Mouse (Mus musculus) kidney, embryonic 15.5 days (tissue): ENCODE results near the gene Rec114. TPM values are rescaled to one million over a fixed set of nuclear protein-coding genes. Genes with fewer than 3 reads are reported as not detected.
A peak's percentile ranks its signal among the peaks of the same experiment; 100 is the strongest.

ENCODE experiments used
- ATAC-seq: fragments of 200-750 bp; cut with Nextera tagmentation; replicated peaks from 2 replicates; pipeline ENCODE4 v1.8.0; 2017; ENCODE audit warnings: moderate TSS enrichment; ENCODE audit not compliant: low FRiP score
- H3K27ac ChIP-seq: fragments of 300-500 bp; sonication (generic); 2 replicates; pipeline ENCODE4 v1.5.1; 2015; ENCODE audit warnings: mild to moderate bottlenecking, inconsistent platforms
- H3K27me3 ChIP-seq: fragments of 300-500 bp; sonication (generic); 2 replicates; pipeline ENCODE4 v1.6.1; 2015; ENCODE audit warnings: inconsistent platforms
- H3K36me3 ChIP-seq: fragments of 300-500 bp; sonication (generic); 2 replicates; pipeline ENCODE4 v1.6.1; 2015; ENCODE audit warnings: inconsistent platforms
- H3K4me1 ChIP-seq: fragments of 300-500 bp; sonication (generic); 2 replicates; pipeline ENCODE4 v1.6.1; 2015; ENCODE audit warnings: inconsistent platforms
- H3K4me2 ChIP-seq: fragments of 300-500 bp; sonication (generic); 2 replicates; pipeline ENCODE4 v1.6.1; 2015; ENCODE audit warnings: moderate library complexity, mild to moderate bottlenecking, inconsistent platforms
- H3K4me3 ChIP-seq: fragments of 300-500 bp; sonication (generic); replicated peaks from 2 replicates; pipeline ENCODE4 v1.5.1; 2015; ENCODE audit warnings: mild to moderate bottlenecking, inconsistent platforms
- H3K9ac ChIP-seq: fragments of 300-500 bp; sonication (generic); 2 replicates; pipeline ENCODE4 v1.6.1; 2015; ENCODE audit warnings: mild to moderate bottlenecking, inconsistent platforms
- H3K9me3 ChIP-seq: fragments of 300-500 bp; sonication (generic); replicated peaks from 2 replicates; pipeline ENCODE4 v1.6.1; 2016; ENCODE audit warnings: inconsistent platforms
- WGBS: fragments of 180-500 bp; shearing (Covaris S2); methylation state at CpG from one replicate; pipeline ENCODE4 v1.1.7; 2015; ENCODE audit warnings: mixed read lengths; 5-methylcytosine and 5-hydroxymethylcytosine counted together
- polyA plus RNA-seq: library from polyadenylated mRNA; unstranded; fragments of >200 nt; fragmentation: Nextera tagmentation; extraction: Ambion mirVana; gene quantifications from 2 replicates; pipeline ENCODE4 v1.2.1, GENCODE M21; 2015

The Rec114 gene
- polyA plus RNA-seq, 1 experiment from 2014 or later, result 2.5 TPM

- no peak for ATAC-seq
- no peaks in the 10 kb centered on the region for H3K9me3 ChIP-seq
- no peak overlapping the region for H3K4me2 ChIP-seq
- H3K4me3 ChIP-seq, result no peak overlapping the region
- no peaks in the 10 kb centered on the region for H3K4me1 ChIP-seq
- H3K27ac ChIP-seq, result no peak overlapping the region
- no peak overlapping the region for H3K9ac ChIP-seq
- H3K27me3 ChIP-seq, result no peaks in the 10 kb centered on the region
- peaks cover 65% of the 10 kb centered on the region for H3K36me3 ChIP-seq
- 91% methylated on average over 3 of the region's 3 CpGs for WGBS
These were observed 84.4 kb downstream of the Rec114 start for GRCm38 (mm10) chr9:58659331-58659730.

GRCm38 (mm10) chr9:58658596-58659309, 85.0 kb downstream of the Rec114 start:
- no peak overlapping the region for H3K27ac ChIP-seq

GRCm38 (mm10) chr9:58657735-58658512, 85.8 kb downstream of the Rec114 start:
- no peak overlapping the region for H3K27ac ChIP-seq
- no peak overlapping the region for H3K4me2 ChIP-seq
- no peak overlapping the region for H3K4me3 ChIP-seq
- WGBS, result 85% methylated on average over 5 of the region's 5 CpGs
- H3K4me1 ChIP-seq, result 0 out of 2 replicates have a peak, but pooled peaks cover 2% of the 10 kb centered on the region
- no peaks in the 10 kb centered on the region for H3K27me3 ChIP-seq
- peak; percentile 62; the same call in 1 of the 2 replicates for ATAC-seq
- no peaks in the 10 kb centered on the region for H3K9me3 ChIP-seq
- peaks cover 60% of the 10 kb centered on the region for H3K36me3 ChIP-seq
- no peak overlapping the region for H3K9ac ChIP-seq

More at GRCm38 (mm10) chr9:58658596-58659309, 85.0 kb downstream of the Rec114 start:
- H3K9me3 ChIP-seq, result no peaks in the 10 kb centered on the region
- H3K27me3 ChIP-seq, result no peaks in the 10 kb centered on the region
- H3K4me1 ChIP-seq, result no peaks in the 10 kb centered on the region
- no peak overlapping the region for H3K4me2 ChIP-seq
- no peak overlapping the region for H3K9ac ChIP-seq
- WGBS, result 85% methylated on average over 4 of the region's 4 CpGs
- H3K4me3 ChIP-seq, result no peak overlapping the region
- ATAC-seq, result no peak
- peaks cover 64% of the 10 kb centered on the region for H3K36me3 ChIP-seq

- Histone ChIP-seq H3K27ac (no peak overlapping the region), H3K27me3 (no peaks in the 10 kb centered on the region), H3K9ac (no peak overlapping the region), H3K36me3 (peaks cover 55% of the 10 kb centered on the region), H3K4me3 (no peak overlapping the region), H3K9me3 (no peaks in the 10 kb centered on the region), H3K4me2 (no peak overlapping the region), H3K4me1 (0 out of 2 replicates have a peak, but pooled peaks cover 2% of the 10 kb centered on the region)
- ATAC-seq, result no peak
- 94% methylated on average over 2 of the region's 2 CpGs for WGBS
These were observed 86.9 kb downstream of the Rec114 start for GRCm38 (mm10) chr9:58656824-58657223.

- H3K4me2 ChIP-seq, result no peak overlapping the region
- no peak overlapping the region for H3K9ac ChIP-seq
- peaks cover 57% of the 10 kb centered on the region for H3K36me3 ChIP-seq
- H3K4me3 ChIP-seq, result no peak overlapping the region
- H3K27ac ChIP-seq, result no peak overlapping the region
- H3K4me1 ChIP-seq, result 0 out of 2 replicates have a peak, but pooled peaks cover 2% of the 10 kb centered on the region
- no peak for ATAC-seq
- WGBS, result 71% methylated on average over 2 of the region's 2 CpGs
- no peaks in the 10 kb centered on the region for H3K9me3 ChIP-seq
- H3K27me3 ChIP-seq, result no peaks in the 10 kb centered on the region
These were observed 87.4 kb downstream of the Rec114 start for GRCm38 (mm10) chr9:58656396-58656795.

GRCm38 (mm10) chr9:58654494-58654893, 89.3 kb downstream of the Rec114 start:
- H3K9me3 ChIP-seq, result no peaks in the 10 kb centered on the region
- H3K4me3 ChIP-seq, result no peak overlapping the region
- no peaks in the 10 kb centered on the region for H3K27me3 ChIP-seq
- H3K27ac ChIP-seq, result peak overlapping the region; percentile 41; the same call in 1 of the 2 replicates
- 0 out of 2 replicates have a peak, but pooled peaks cover 2% of the 10 kb centered on the region for H3K4me1 ChIP-seq
- no peak for ATAC-seq
- no peak overlapping the region for H3K9ac ChIP-seq
- H3K36me3 ChIP-seq, result peaks cover 51% of the 10 kb centered on the region
- H3K4me2 ChIP-seq, result no peak overlapping the region
- 62% methylated on average over 4 of the region's 4 CpGs for whole genome bisulfite sequencing

- no peak for ATAC-seq
- Histone ChIP-seq H3K36me3 (peaks cover 32% of the 10 kb centered on the region), H3K4me1 (0 out of 2 replicates have a peak, but pooled peaks cover 2% of the 10 kb centered on the region), H3K9ac (no peak overlapping the region), H3K9me3 (no peaks in the 10 kb centered on the region), H3K27ac (no peak overlapping the region), H3K4me2 (no peak overlapping the region), H3K27me3 (no peaks in the 10 kb centered on the region), H3K4me3 (no peak overlapping the region)
- 62% methylated on average over 4 of the region's 4 CpGs for WGBS
These were observed 91.8 kb downstream of the Rec114 start for GRCm38 (mm10) chr9:58651993-58652392.

GRCm38 (mm10) chr9:58649265-58649626, 94.5 kb downstream of the Rec114 start:
- Histone ChIP-seq H3K4me3 (no peak overlapping the region), H3K27me3 (no peaks in the 10 kb centered on the region), H3K27ac (no peak overlapping the region), H3K4me2 (no peak overlapping the region), H3K9ac (no peak overlapping the region), H3K36me3 (peaks cover 39% of the 10 kb centered on the region), H3K4me1 (0 out of 2 replicates have a peak, but pooled peaks cover 2% of the 10 kb centered on the region), H3K9me3 (no peaks in the 10 kb centered on the region)
- 70% methylated on average over 4 of the region's 4 CpGs for WGBS
- ATAC-seq, result no peak

GRCm38 (mm10) chr9:58648406-58649264, 95.1 kb downstream of the Rec114 start:
- H3K27ac ChIP-seq, result no peak overlapping the region
- H3K4me3 ChIP-seq, result no peak overlapping the region
- no peaks in the 10 kb centered on the region for H3K27me3 ChIP-seq
- no peak overlapping the region for H3K4me2 ChIP-seq
- ATAC-seq, result no peak
- H3K4me1 ChIP-seq, result 0 out of 2 replicates have a peak, but pooled peaks cover 2% of the 10 kb centered on the region
- no peaks in the 10 kb centered on the region for H3K9me3 ChIP-seq
- WGBS, result 83% methylated on average over 6 of the region's 6 CpGs
- H3K9ac ChIP-seq, result no peak overlapping the region
- peaks cover 45% of the 10 kb centered on the region for H3K36me3 ChIP-seq

- Histone ChIP-seq H3K27ac (no peak overlapping the region), H3K9me3 (no peaks in the 10 kb centered on the region), H3K4me1 (no peaks in the 10 kb centered on the region), H3K27me3 (no peaks in the 10 kb centered on the region), H3K4me2 (no peak overlapping the region), H3K9ac (no peak overlapping the region), H3K36me3 (peaks cover 44% of the 10 kb centered on the region), H3K4me3 (no peak overlapping the region)
- 72% methylated on average over 2 of the region's 2 CpGs for WGBS
- ATAC-seq, result no peak
These were observed 113.3 kb downstream of the Rec114 start for GRCm38 (mm10) chr9:58630441-58630840.

- H3K27me3 ChIP-seq, result no peaks in the 10 kb centered on the region
- H3K4me1 ChIP-seq, result 0 out of 2 replicates have a peak, but pooled peaks cover 3% of the 10 kb centered on the region
- no peak overlapping the region for H3K4me3 ChIP-seq
- no peak overlapping the region for H3K27ac ChIP-seq
- no peak overlapping the region for H3K4me2 ChIP-seq
- WGBS, result 75% methylated on average over 2 of the region's 2 CpGs
- H3K9me3 ChIP-seq, result no peaks in the 10 kb centered on the region
- H3K9ac ChIP-seq, result no peak overlapping the region
- no peak for ATAC-seq
- peaks cover 30% of the 10 kb centered on the region for H3K36me3 ChIP-seq
These were observed 116.6 kb downstream of the Rec114 start for GRCm38 (mm10) chr9:58627197-58627596.
